Mouse (Mus musculus) small intestine, adult 2 months (tissue): ENCODE measurements around the gene Rassf6. TPM values are rescaled to one million over a fixed set of nuclear protein-coding genes. Genes with fewer than 3 reads are reported as not detected.

Experiments
- H3K27ac ChIP-seq: fragments of 200-500 bp; 2 replicates; pipeline ENCODE4 v1.5.1; 2012; ENCODE audit warnings: low read depth, low read length, control low read depth, inconsistent platforms; ENCODE audit not compliant: insufficient read depth
- H3K27me3 ChIP-seq: fragments of 200-500 bp; 2 replicates; pipeline ENCODE4 v1.6.1; 2012; ENCODE audit warnings: mild to moderate bottlenecking, moderate library complexity, low read length, inconsistent platforms; ENCODE audit not compliant: control insufficient read depth, insufficient read depth
- H3K36me3 ChIP-seq: fragments of 200-500 bp; 2 replicates; pipeline ENCODE4 v1.6.1; 2012; ENCODE audit warnings: mild to moderate bottlenecking, low read length, control low read depth, inconsistent platforms; ENCODE audit not compliant: control insufficient read depth, insufficient read depth
- H3K4me1 ChIP-seq: fragments of 200-500 bp; 2 replicates; pipeline ENCODE4 v1.6.1; 2012; ENCODE audit warnings: low read length, inconsistent platforms, mixed read lengths; ENCODE audit not compliant: control insufficient read depth, insufficient read depth, insufficient read length
- H3K4me3 ChIP-seq: fragments of 200-500 bp; 2 replicates; pipeline ENCODE4 v1.5.1; 2012; ENCODE audit warnings: low read depth, mild to moderate bottlenecking, control low read depth, inconsistent platforms, low read length, moderate library complexity
- CTCF ChIP-seq: fragments of 200-500 bp; IDR thresholded peaks from 2 replicates; pipeline ENCODE4 v1.5.1; 2012; ENCODE audit warnings: low read depth, mild to moderate bottlenecking, control low read depth, inconsistent platforms, low read length, moderate library complexity, mixed read lengths; ENCODE audit not compliant: insufficient replicate concordance, insufficient read length; ENCODE audit errors: extremely low read depth
- POLR2A ChIP-seq: fragments of 200-500 bp; IDR thresholded peaks from 2 replicates; pipeline ENCODE4 v1.6.1; 2012; ENCODE audit warnings: low read depth, mild to moderate bottlenecking, control low read depth, inconsistent platforms, low read length, moderate library complexity
- WGBS: fragments of 180-500 bp; shearing (Covaris S2); methylation state at CpG from one replicate; pipeline ENCODE4 v1.1.7; 2018; 5-methylcytosine and 5-hydroxymethylcytosine counted together
- polyA plus RNA-seq: library from polyadenylated mRNA; depleted of rRNA; stranded (reverse); fragments of >200 nt; gene quantifications from 2 replicates; pipeline ENCODE4 v1.2.3, GENCODE M21; 2012; rRNA removed

Rassf6 gene
- 2.0 and 6.1 TPM in 2 replicates for polyA plus RNA-seq

GRCm38 (mm10) chr5:90640286-90641217 lies at the start of gene Rassf6:
Gene Rassf6, minus strand, starts transcription at chr5:90640657.
- no peak for TF ChIP-seq CTCF
- TF ChIP-seq POLR2A: peak; percentile 28; the same call in 1 of the 2 replicates
- Histone ChIP-seq H3K36me3 (peaks cover 3% of the 10 kb centered on the region; the same call in 1 of the 2 replicates), H3K4me1 (peaks cover 2% of the 10 kb centered on the region; the same call in 1 of the 2 replicates), H3K27me3 (no peaks in the 10 kb centered on the region), H3K4me3 (peak within 1 kb of the TSS; percentile 75), H3K27ac (peak within 1 kb of the TSS; percentile 98)
- 7% methylated on average over 26 of the region's 26 CpGs for WGBS

DNA sequence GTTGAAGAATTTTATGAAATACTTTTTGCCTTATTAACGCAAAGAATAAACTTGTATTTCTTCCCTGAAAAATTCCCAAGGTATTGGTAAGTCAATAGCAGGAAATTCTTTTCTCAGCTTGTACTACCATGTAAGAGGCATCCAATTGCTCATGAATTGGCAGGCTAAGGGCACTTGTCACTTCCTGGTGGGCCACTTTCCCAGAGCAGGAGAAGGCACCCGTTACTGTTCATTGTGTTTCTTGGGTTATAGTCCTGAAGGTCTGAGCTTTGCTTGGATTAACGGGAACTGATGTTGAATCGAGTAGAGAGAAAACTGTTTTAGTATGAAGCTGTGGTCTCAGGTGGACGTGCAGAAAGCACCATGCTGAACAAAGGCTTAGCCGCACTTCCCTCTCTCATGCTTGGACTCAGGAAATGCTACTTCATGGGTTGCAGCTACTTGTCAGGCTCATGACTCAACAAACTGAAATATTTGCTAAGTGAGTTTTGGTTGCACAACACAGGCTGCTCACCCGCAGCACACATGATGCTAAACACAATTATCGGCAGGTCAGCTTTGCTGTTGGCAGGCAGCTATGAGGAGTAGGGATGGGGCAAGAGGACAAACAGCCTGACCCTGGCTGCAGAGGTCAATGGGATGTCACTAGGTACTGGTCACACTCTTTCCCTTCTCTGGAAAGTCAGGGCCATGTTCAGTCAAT lies 49.1 kb upstream of the Rassf6 start:
- no peaks in the 10 kb centered on the region for H3K27me3 ChIP-seq

DNA sequence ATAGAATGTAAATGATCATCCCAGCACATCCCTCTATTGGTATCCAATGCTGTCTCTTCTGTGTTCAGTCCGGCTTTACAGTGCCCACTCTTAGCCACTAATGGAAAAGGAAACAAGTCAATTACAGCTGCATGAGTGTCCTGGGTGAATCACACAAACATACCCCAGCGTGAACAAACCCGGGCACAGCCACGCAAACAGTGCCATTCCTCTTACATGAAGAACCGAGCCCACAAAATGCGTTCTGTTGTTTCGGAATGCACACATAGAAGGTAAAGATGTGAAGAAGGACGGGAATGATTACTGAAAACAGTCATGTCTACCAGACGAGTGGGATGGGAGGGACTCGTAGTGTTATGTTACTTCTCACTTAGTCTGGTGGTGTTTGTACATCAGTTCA lies 47.5 kb upstream of the Rassf6 start:
- Histone ChIP-seq H3K27me3 (no peaks in the 10 kb centered on the region), H3K27ac (no peak overlapping the region), H3K4me3 (no peak overlapping the region), H3K4me1 (no peaks in the 10 kb centered on the region), H3K36me3 (no peaks in the 10 kb centered on the region)
- TF ChIP-seq POLR2A (no peak), CTCF (no peak)
- WGBS: 90% methylated on average over 10 of the region's 10 CpGs

More for the DNA sequence above, 49.1 kb upstream of the Rassf6 start:
- Histone ChIP-seq H3K36me3 (no peaks in the 10 kb centered on the region), H3K4me1 (no peaks in the 10 kb centered on the region), H3K4me3 (no peak overlapping the region), H3K27ac (0 out of 2 replicates have a peak overlapping the region, but pooled peaks have one; percentile 5)
- WGBS: 69% methylated on average over 8 of the region's 8 CpGs
- TF ChIP-seq POLR2A: no peak
- TF ChIP-seq CTCF: no peak

DNA sequence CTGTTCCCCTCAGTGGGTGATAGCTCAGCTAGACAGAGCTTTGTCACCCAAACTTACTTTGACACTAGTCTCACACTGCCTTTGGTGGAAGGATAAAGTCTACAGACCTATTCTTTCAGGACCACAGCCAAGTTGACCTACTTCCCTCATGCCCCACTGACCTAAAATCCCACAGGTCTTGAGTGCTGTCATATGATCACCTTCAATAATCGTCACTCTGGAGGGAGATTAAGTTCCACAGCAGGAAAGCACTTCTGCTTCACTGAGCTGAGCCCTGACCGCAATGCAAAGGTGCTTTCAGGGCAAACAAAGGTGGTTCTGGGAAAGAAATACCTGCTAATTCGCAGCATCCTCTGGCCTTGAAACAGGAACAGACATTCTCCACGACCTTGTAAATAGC lies 44.5 kb upstream of the Rassf6 start:
- no peaks in the 10 kb centered on the region for H3K27me3 ChIP-seq
- no peak for TF ChIP-seq CTCF
- TF ChIP-seq POLR2A: no peak
- no peak overlapping the region for H3K4me3 ChIP-seq
- H3K27ac ChIP-seq: no peak overlapping the region
- WGBS: 45% methylated on average over 4 of the region's 4 CpGs
- no peaks in the 10 kb centered on the region for H3K36me3 ChIP-seq
- H3K4me1 ChIP-seq: no peaks in the 10 kb centered on the region

GRCm38 (mm10) chr5:90681842-90682241 lies 41.4 kb upstream of the Rassf6 start:
- no peak overlapping the region for H3K27ac ChIP-seq
- no peaks in the 10 kb centered on the region for H3K36me3 ChIP-seq
- no peaks in the 10 kb centered on the region for H3K27me3 ChIP-seq
- TF ChIP-seq POLR2A (no peak), CTCF (no peak)
- no peak overlapping the region for H3K4me3 ChIP-seq
- 58% methylated on average over 4 of the region's 4 CpGs for WGBS
- H3K4me1 ChIP-seq: no peaks in the 10 kb centered on the region

DNA sequence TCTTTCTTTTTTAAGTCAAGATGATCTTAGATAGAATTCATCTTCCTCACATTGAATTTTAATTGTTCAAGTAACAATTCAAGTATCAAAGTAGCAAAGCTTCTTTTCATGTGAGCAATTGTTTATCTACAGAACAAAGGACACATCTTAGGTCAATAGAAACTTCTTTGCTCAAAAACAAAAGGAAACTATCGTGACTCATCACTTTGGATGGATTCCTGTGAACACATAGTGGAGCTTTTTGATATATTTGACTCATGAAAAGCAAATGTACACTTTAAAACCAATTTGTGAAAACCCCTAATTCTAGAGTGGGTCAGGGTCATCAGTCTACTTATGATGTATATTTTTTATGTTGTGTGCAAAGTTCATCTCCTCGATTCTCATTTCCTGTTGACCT lies 37.1 kb upstream of the Rassf6 start:
- no peaks in the 10 kb centered on the region for H3K27me3 ChIP-seq
- 31% methylated on average over 2 of the region's 2 CpGs for WGBS
- no peaks in the 10 kb centered on the region for H3K36me3 ChIP-seq
- TF ChIP-seq CTCF (no peak), POLR2A (no peak)
- H3K4me3 ChIP-seq: no peak overlapping the region
- no peak overlapping the region for H3K27ac ChIP-seq
- H3K4me1 ChIP-seq: no peaks in the 10 kb centered on the region

DNA sequence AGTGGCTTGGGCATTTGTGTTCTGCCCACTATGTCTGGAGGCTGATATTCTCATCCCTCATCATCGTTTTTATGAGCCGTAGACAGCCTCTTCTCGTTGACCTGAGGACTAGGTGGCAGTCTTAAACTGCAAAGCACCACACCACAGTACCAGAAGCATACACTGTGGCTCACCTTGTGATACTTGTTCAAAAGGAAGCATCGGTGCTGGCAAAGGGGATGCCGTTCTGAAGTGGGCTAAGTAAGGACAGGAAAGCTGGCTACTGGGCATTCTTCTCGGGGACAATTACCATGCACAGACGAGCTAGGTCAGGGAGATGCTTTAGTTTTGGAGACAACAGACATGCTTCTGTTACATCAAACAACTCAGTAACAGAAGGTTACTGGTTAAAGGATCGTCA lies 21.4 kb upstream of the Rassf6 start:
- no peaks in the 10 kb centered on the region for H3K27me3 ChIP-seq
- H3K4me1 ChIP-seq: no peaks in the 10 kb centered on the region
- 56% methylated on average over 8 of the region's 8 CpGs for WGBS
- H3K36me3 ChIP-seq: no peaks in the 10 kb centered on the region
- no peak overlapping the region for H3K27ac ChIP-seq
- TF ChIP-seq POLR2A (no peak), CTCF (no peak)
- no peak overlapping the region for H3K4me3 ChIP-seq
